Mouse (Mus musculus) CH12.LX (cell line): ENCODE measurements around the gene Prim1. TPM values are rescaled to one million over a fixed set of nuclear protein-coding genes. Genes with fewer than 3 reads are reported as not detected.

Source experiments
- DNase-seq: peaks from one replicate; pipeline ENCODE4 v3.0.0-alpha.2; 2013; ENCODE audit errors: extremely low read depth
- H3K27ac ChIP-seq: 2 replicates; pipeline ENCODE4 v1.5.1; 2012; ENCODE audit warnings: low read depth, mild to moderate bottlenecking, control low read depth, moderate library complexity; ENCODE audit not compliant: insufficient read depth
- H3K27me3 ChIP-seq: replicated peaks from 2 replicates; pipeline ENCODE3; 2012; ENCODE audit warnings: inconsistent platforms
- H3K36me3 ChIP-seq, 2 experiments: replicated peaks in 1 of 2; 2 replicates each; pipeline versions ENCODE3 to v1.6.1; 2012; ENCODE audit warnings: inconsistent platforms in 1 of 2, low read length in 1 of 2, mild to moderate bottlenecking in 1 of 2, mixed read lengths in 1 of 2, moderate library complexity in 1 of 2; ENCODE audit not compliant: control insufficient read depth in 1 of 2, insufficient read depth in 1 of 2
- H3K4me1 ChIP-seq, 2 experiments: 2 replicates each; pipeline ENCODE4 v1.6.1; 2012; ENCODE audit warnings: inconsistent platforms in 1 of 2, moderate library complexity in 1 of 2; ENCODE audit not compliant: insufficient read depth in 2 of 2, control insufficient read depth in 1 of 2
- H3K4me2 ChIP-seq: 2 replicates; pipeline ENCODE4 v1.6.1; 2012; ENCODE audit warnings: low read depth, mild to moderate bottlenecking, control low read depth; ENCODE audit not compliant: poor library complexity, insufficient read depth, severe bottlenecking
- H3K4me3 ChIP-seq, 3 experiments: fragments of 150-350 bp in 1 of 3; sonication (generic) in 1 of 3; replicated peaks in 1 of 3; 2 replicates each; pipeline versions ENCODE3 to v1.5.1; 2011 to 2012; ENCODE audit warnings: low read depth in 2 of 3, low read length in 2 of 3, mild to moderate bottlenecking in 2 of 3, moderate library complexity in 2 of 3, control low read depth in 1 of 3, improper control_type of control experiment in 1 of 3, inconsistent platforms in 1 of 3, mixed read lengths in 1 of 3; ENCODE audit not compliant: poor library complexity in 1 of 3
- H3K79me2 ChIP-seq: replicated peaks from 2 replicates; pipeline ENCODE4 v1.6.1; 2012; ENCODE audit warnings: mild to moderate bottlenecking, moderate library complexity; ENCODE audit not compliant: control insufficient read depth, poor library complexity, insufficient read depth, severe bottlenecking; ENCODE audit errors: extremely low read depth
- H3K9ac ChIP-seq: 2 replicates; pipeline ENCODE4 v1.6.1; 2012; ENCODE audit warnings: low read depth, mild to moderate bottlenecking, control low read depth, moderate library complexity; ENCODE audit not compliant: insufficient read depth
- H3K9me3 ChIP-seq: replicated peaks from 2 replicates; pipeline ENCODE3; 2012; ENCODE audit warnings: low read length, inconsistent platforms, mixed read lengths
- CHD1 ChIP-seq: IDR thresholded peaks from 2 replicates; pipeline ENCODE4 v1.6.1; 2012; ENCODE audit warnings: low read depth, low read length, improper control_type of control experiment, inconsistent platforms
- CTCF ChIP-seq, 2 experiments: IDR thresholded peaks in 1 of 2; conservative IDR thresholded peaks in 1 of 2; 2 replicates each; pipeline ENCODE4 v1.5.1; 2011 to 2012; ENCODE audit warnings: low read depth in 2 of 2, low read length in 2 of 2, improper control_type of control experiment in 1 of 2, inconsistent platforms in 1 of 2, mild to moderate bottlenecking in 1 of 2, moderate library complexity in 1 of 2
- HCFC1 ChIP-seq: IDR thresholded peaks from 2 replicates; pipeline ENCODE4 v1.6.1; 2012; ENCODE audit warnings: low read depth, mild to moderate bottlenecking, inconsistent platforms, low read length, improper control_type of control experiment
- IRF4 ChIP-seq: IDR thresholded peaks from 2 replicates; pipeline ENCODE4 v1.6.1; 2014; ENCODE audit warnings: low read depth, mild to moderate bottlenecking, inconsistent platforms, low read length, improper control_type of control experiment
- MAX ChIP-seq: IDR thresholded peaks from 2 replicates; pipeline ENCODE4 v1.6.1; 2011; ENCODE audit warnings: low read length, improper control_type of control experiment
- MEF2A ChIP-seq: IDR thresholded peaks from 2 replicates; pipeline ENCODE4 v1.6.1; 2014; ENCODE audit warnings: low read depth, mild to moderate bottlenecking, inconsistent platforms, low read length, improper control_type of control experiment, borderline replicate concordance
- MXI1 ChIP-seq: IDR thresholded peaks from 2 replicates; pipeline ENCODE4 v1.6.1; 2011; ENCODE audit warnings: mild to moderate bottlenecking, low read depth, low read length, improper control_type of control experiment
- PAX5 ChIP-seq: IDR thresholded peaks from 2 replicates; pipeline ENCODE4 v1.6.1; 2012; ENCODE audit warnings: low read length, inconsistent platforms, mixed read lengths
- RCOR1 ChIP-seq: conservative IDR thresholded peaks from 2 replicates; pipeline ENCODE4 v1.6.1; 2012; ENCODE audit warnings: low read depth, mild to moderate bottlenecking, inconsistent platforms, low read length, improper control_type of control experiment
- SMC3 ChIP-seq: IDR thresholded peaks from 2 replicates; pipeline ENCODE4 v1.6.1; 2011; ENCODE audit warnings: low read depth, low read length, improper control_type of control experiment
- TCF12 ChIP-seq: IDR thresholded peaks from 2 replicates; pipeline ENCODE4 v1.6.1; 2014; ENCODE audit warnings: low read depth, mild to moderate bottlenecking, inconsistent platforms, low read length, improper control_type of control experiment
- UBTF ChIP-seq: IDR thresholded peaks from 2 replicates; pipeline ENCODE4 v1.6.1; 2012; ENCODE audit warnings: low read depth, mild to moderate bottlenecking, inconsistent platforms, low read length, improper control_type of control experiment, moderate library complexity
- ZC3H11A ChIP-seq: IDR thresholded peaks from 2 replicates; pipeline ENCODE4 v1.6.1; 2012; ENCODE audit warnings: low read depth, mild to moderate bottlenecking, inconsistent platforms, low read length, improper control_type of control experiment
- ZKSCAN1 ChIP-seq: IDR thresholded peaks from 2 replicates; pipeline ENCODE4 v1.6.1; 2012; ENCODE audit warnings: low read depth, inconsistent platforms, low read length, improper control_type of control experiment, borderline replicate concordance
- dilution Hi-C: fragments of 300-500 bp; cut with MboI; formaldehyde crosslinking; loops from 2 replicates; pipeline ENCODE4 v1.14.3; 2020; ENCODE audit warnings: low sequenced_read_pairs; ENCODE audit not compliant: extremely low pct_unique_long_range_greater_than_20kb, extremely low pct_ligation_motif_present
- in situ Hi-C: fragments of 300-500 bp; cut with MboI; formaldehyde crosslinking; loops from 3 replicates; pipeline ENCODE4 v1.14.3; 2019; ENCODE audit warnings: low sequenced_read_pairs, low pct_ligation_motif_present, low pct_unique_long_range_greater_than_20kb, mixed read lengths
- polyA plus RNA-seq: library from polyadenylated mRNA; unstranded; fragments of >175 nt; gene quantifications from 2 replicates; pipeline ENCODE4 v1.2.1, GENCODE M21; 2012; ENCODE audit warnings: low read depth; ENCODE audit not compliant: insufficient read length
- total RNA-seq, 2 experiments: library from RNA; depleted of rRNA; stranded (reverse); fragments of 300-350 nt in 1 of 2; fragments of >200 nt in 1 of 2; gene quantifications; 2 replicates each; pipeline ENCODE4 v1.2.3; 2012 to 2014

The Prim1 gene
- total and polyA plus RNA-seq, 3 experiments, result 69.5 to 151 (median 102) TPM

- H3K4me2 ChIP-seq, result no peak overlapping the region
- H3K79me2 ChIP-seq, result no peaks in the 10 kb centered on the region
- in situ Hi-C loops (loop anchor here (5.0 kb wide), 1 partner anchor 62 kb away; no protein-coding TSS in a partner anchor), dilution Hi-C loops (no loop called here)
- peaks cover 0 to 3% of the 10 kb centered on the region in 2 experiments; a peak in 1 of 4 replicates for H3K4me1 ChIP-seq
- H3K27me3 ChIP-seq, result no peaks in the 10 kb centered on the region
- TF ChIP-seq PAX5 (no peak), MXI1 (no peak), UBTF (no peak), TCF12 (no peak), HCFC1 (no peak), CHD1 (no peak)
- H3K27ac ChIP-seq, result no peak overlapping the region
- H3K9ac ChIP-seq, result no peak overlapping the region
- no peaks in the 10 kb centered on the region for H3K36me3 ChIP-seq
- H3K4me3 ChIP-seq, result no peak overlapping the region
- no peaks in the 10 kb centered on the region for H3K9me3 ChIP-seq
- no peak for DNase-seq
Observed at GRCm38 (mm10) chr10:128009735-128010134, 5.2 kb upstream of the Prim1 start.

DNA sequence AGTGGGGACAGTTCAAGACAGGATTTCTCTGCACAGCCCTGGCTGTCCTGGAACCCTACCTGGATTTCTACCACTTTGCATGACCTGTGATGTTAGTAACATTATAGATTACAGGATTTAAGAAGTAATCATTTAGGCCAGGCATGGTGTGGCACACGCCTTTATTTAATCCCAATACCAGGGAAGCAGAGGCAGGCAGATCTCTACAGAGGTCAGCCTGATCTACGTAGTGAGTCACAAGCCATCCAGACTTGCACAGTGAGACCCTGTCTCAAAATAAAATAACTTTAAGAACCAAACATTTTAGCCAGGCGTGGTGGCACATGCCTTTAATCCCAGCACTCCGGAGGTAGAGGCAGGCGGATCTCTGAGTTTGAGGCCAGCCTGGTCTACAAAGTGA lies 7.2 kb downstream of the Prim1 start:
- no peaks in the 10 kb centered on the region for H3K27me3 ChIP-seq
- no peak overlapping the region for H3K27ac ChIP-seq
- dilution Hi-C loops (no loop called here), in situ Hi-C loops (no loop called here)
- H3K4me1 ChIP-seq, result peaks cover 0 to under 1% of the 10 kb centered on the region in 2 experiments; a peak in 1 of 4 replicates
- H3K4me3 ChIP-seq, result no peak overlapping the region
- H3K4me2 ChIP-seq, result no peak overlapping the region
- DNase-seq, result no peak
- peaks cover 61 to 79% of the 10 kb centered on the region in 2 experiments for H3K36me3 ChIP-seq
- no peak for TF ChIP-seq CTCF (conservative IDR thresholded peaks at IDR 0.05 in 1 of 2, IDR thresholded peaks at IDR 0.05 in 1 of 2; ENCODE audit: low read depth in 2 of 2, low read length in 2 of 2)
- TF ChIP-seq MEF2A, result no peak
- no peak for TF ChIP-seq MXI1
- TF ChIP-seq MAX, result no peak
- TF ChIP-seq HCFC1, result no peak
- TF ChIP-seq ZKSCAN1, result no peak
- TF ChIP-seq ZC3H11A, result no peak
- H3K9ac ChIP-seq, result no peak overlapping the region
- no peaks in the 10 kb centered on the region for H3K79me2 ChIP-seq
- no peaks in the 10 kb centered on the region for H3K9me3 ChIP-seq

GRCm38 (mm10) chr10:128023496-128023895 lies 8.5 kb downstream of the Prim1 start:
- Histone ChIP-seq H3K9me3 (no peaks in the 10 kb centered on the region), H3K9ac (no peak overlapping the region), H3K4me1 (no peaks in the 10 kb centered on the region), H3K36me3 (peaks cover 62 to 82% of the 10 kb centered on the region in 2 experiments), H3K4me3 (no peak overlapping the region), H3K79me2 (no peaks in the 10 kb centered on the region), H3K4me2 (no peak overlapping the region), H3K27me3 (no peaks in the 10 kb centered on the region), H3K27ac (no peak overlapping the region)
- DNase-seq, result no peak
- in situ Hi-C loops (no loop called here), dilution Hi-C loops (no loop called here)
- TF ChIP-seq PAX5, result no peak
- no peak for TF ChIP-seq IRF4
- no peak for TF ChIP-seq SMC3
- TF ChIP-seq RCOR1, result no peak
